14 mouse cellular contexts compared by ENCODE assay signal in the genomic region with DNA sequence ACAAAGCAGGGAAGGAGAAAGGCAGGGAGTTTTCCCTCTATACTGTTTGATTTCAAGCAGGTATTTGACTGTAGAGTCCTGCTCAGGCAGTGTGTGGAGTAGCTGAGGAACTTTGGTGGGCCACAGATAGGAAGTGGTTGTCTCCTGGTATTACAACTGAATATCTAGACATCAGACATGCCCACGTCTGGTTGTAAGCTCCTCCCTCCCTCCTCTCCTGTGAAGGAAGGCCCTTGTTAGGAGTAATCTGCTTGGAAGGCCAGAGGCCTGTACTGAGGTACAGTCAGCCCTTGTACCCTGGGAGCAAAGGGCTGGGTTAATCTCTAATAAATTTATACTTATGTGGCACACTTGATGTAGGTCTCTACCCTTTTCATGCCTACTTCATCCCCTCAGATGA.
DNase-seq lines count a peak whose midpoint lies in the region; ATAC-seq and TF ChIP-seq lines count a peak whose summit lies in the region.
"Had no signal": no experiment of that assay in that cellular context is flagged by ENCODE, and none has a peak within 500 bp of the region (broad histone marks: within the 10 kb centered on the region; RNA-seq: fewer than 3 reads in every experiment).

No protein-coding gene starts in this region.

- no peak for TF ChIP-seq POLR2A in ES-Bruce4 (IDR thresholded peaks at IDR 0.05; ENCODE audit: insufficient read depth, low read length)

- WGBS in heart, embryonic 16.5 days = 11% methylated on average over 1 of the region's 1 CpGs
- WGBS in liver, embryonic 16.5 days (ENCODE audit: insufficient replicate concordance) = 0% methylated on average over 1 of the region's 1 CpGs
- 46% methylated on average over 1 of the region's 1 CpGs for WGBS in forebrain, embryonic 14.5 days

- peaks cover 19% of the 10 kb centered on the region for H3K4me1 ChIP-seq in heart, embryonic 16.5 days (ENCODE audit: control insufficient read depth, insufficient read depth, low read length)
- H3K4me1 ChIP-seq in ES-Bruce4 (ENCODE audit: control insufficient read depth, insufficient read depth, low read length) = peaks cover 7% of the 10 kb centered on the region
- H3K4me1 ChIP-seq in liver, embryonic 16.5 days (ENCODE audit: control insufficient read depth, low read depth, low read length) = peaks cover 55% of the 10 kb centered on the region
- no peaks in the 10 kb centered on the region for H3K4me1 ChIP-seq in forebrain, embryonic 14.5 days (ENCODE audit: control insufficient read depth, insufficient read depth, low read length)

- H3K27me3 ChIP-seq in heart, embryonic 16.5 days (ENCODE audit: control insufficient read depth, insufficient read depth, low read length) = no peaks in the 10 kb centered on the region
- H3K27me3 ChIP-seq in ES-Bruce4 (ENCODE audit: control insufficient read depth, insufficient read depth, low read length, poor library complexity, severe bottlenecking) = no peaks in the 10 kb centered on the region
- no peaks in the 10 kb centered on the region for H3K27me3 ChIP-seq in liver, embryonic 16.5 days (ENCODE audit: control insufficient read depth, insufficient read depth, low read depth, low read length)
- H3K27me3 ChIP-seq in forebrain, embryonic 14.5 days (replicated peaks; ENCODE audit: control insufficient read depth, insufficient read depth, low read length) = no peaks in the 10 kb centered on the region
- H3K27me3 ChIP-seq: embryonic facial prominence, embryonic 15.5 days had no signal

- no peak for TF ChIP-seq CTCF in ES-Bruce4 (IDR thresholded peaks at IDR 0.05; ENCODE audit: low read depth, low read length)

- no peaks in the 10 kb centered on the region for H3K36me3 ChIP-seq in heart, embryonic 16.5 days (ENCODE audit: control insufficient read depth, insufficient read depth)
- peaks cover 2% of the 10 kb centered on the region; the same call in 1 of the 2 replicates for H3K36me3 ChIP-seq in ES-Bruce4 (ENCODE audit: control insufficient read depth, insufficient read depth, low read length, poor library complexity, severe bottlenecking)
- no peaks in the 10 kb centered on the region for H3K36me3 ChIP-seq in liver, embryonic 16.5 days (ENCODE audit: control insufficient read depth, insufficient read depth)
- H3K36me3 ChIP-seq in forebrain, embryonic 14.5 days (ENCODE audit: control insufficient read depth, insufficient read depth, low read length) = no peaks in the 10 kb centered on the region

- DNase-seq in heart, adult 18-20 months = no peak
- no peak for DNase-seq in urinary bladder, postnatal 25 days (ENCODE audit: low spot score)
- no peak for DNase-seq in gastrocnemius, postnatal 4 days (ENCODE audit: low spot score in 2 of 2)
- no peak for DNase-seq in forebrain, embryonic 14.5 days (ENCODE audit: low spot score)
- DNase-seq: cerebellum, postnatal 25 days; right cerebral cortex, postnatal 4 days had no signal

- no peak for TF ChIP-seq EP300 in ES-Bruce4 (IDR thresholded peaks at IDR 0.05; ENCODE audit: insufficient read depth, low read depth, low read length)

- no peak overlapping the region for H3K9ac ChIP-seq in heart, embryonic 16.5 days (ENCODE audit: low read length)
- H3K9ac ChIP-seq in ES-Bruce4 (ENCODE audit: low read depth, poor library complexity, severe bottlenecking) = no peak overlapping the region
- H3K9ac ChIP-seq in liver, embryonic 16.5 days (ENCODE audit: low read depth, low read length) = no peak overlapping the region
- H3K9ac ChIP-seq in forebrain, embryonic 14.5 days (ENCODE audit: low read length) = no peak overlapping the region
- H3K9ac ChIP-seq: embryonic facial prominence, embryonic 15.5 days had no signal

- no peak overlapping the region for H3K4me2 ChIP-seq in heart, embryonic 16.5 days (ENCODE audit: low read depth, low read length)
- H3K4me2 ChIP-seq in liver, embryonic 16.5 days (ENCODE audit: low read depth, low read length) = no peak overlapping the region
- H3K4me2 ChIP-seq in forebrain, embryonic 14.5 days (ENCODE audit: low read length) = no peak overlapping the region
- H3K4me2 ChIP-seq: embryonic facial prominence, embryonic 15.5 days had no signal

- no peak overlapping the region for H3K4me3 ChIP-seq in heart, embryonic 16.5 days (ENCODE audit: low read length)
- H3K4me3 ChIP-seq in ES-Bruce4 (ENCODE audit: low read depth, low read length) = no peak overlapping the region
- no peak overlapping the region for H3K4me3 ChIP-seq in liver, embryonic 16.5 days (ENCODE audit: low read depth, low read length)
- H3K4me3 ChIP-seq in forebrain, embryonic 14.5 days (ENCODE audit: low read depth, low read length) = no peak overlapping the region
- H3K4me3 ChIP-seq: embryonic facial prominence, embryonic 15.5 days; left cerebral cortex, adult 2 months had no signal

- H3K9me3 ChIP-seq in heart, embryonic 16.5 days (replicated peaks; ENCODE audit: control insufficient read depth, low read length) = no peaks in the 10 kb centered on the region
- no peaks in the 10 kb centered on the region for H3K9me3 ChIP-seq in ES-Bruce4 (replicated peaks; ENCODE audit: control insufficient read depth, insufficient read depth, low read length, poor library complexity, severe bottlenecking)
- no peaks in the 10 kb centered on the region for H3K9me3 ChIP-seq in liver, embryonic 16.5 days (replicated peaks; ENCODE audit: control insufficient read depth, low read length)
- H3K9me3 ChIP-seq in forebrain, embryonic 14.5 days (replicated peaks; ENCODE audit: control insufficient read depth, low read length) = no peaks in the 10 kb centered on the region
- H3K9me3 ChIP-seq: embryonic facial prominence, embryonic 15.5 days had no signal

- ATAC-seq in heart, embryonic 16.5 days (replicated peaks; ENCODE audit: extremely low read depth, insufficient read depth, low FRiP score) = peak; percentile 26; the same call in 1 of the 2 replicates
- ATAC-seq in hematopoietic stem cell, adult 5-6 weeks (replicated peaks in 1 of 2; ENCODE audit: insufficient read depth in 1 of 2, low FRiP score in 2 of 2, low TSS enrichment in 1 of 2, low read depth in 1 of 2, poor library complexity in 2 of 2, severe bottlenecking in 2 of 2) = peak; percentile 65 to 77
- peak; percentile 65 for ATAC-seq in liver, embryonic 16.5 days (ENCODE audit: low read depth)
- ATAC-seq in forebrain, embryonic 14.5 days = no peak
- ATAC-seq: hindbrain, embryonic 16.5 days; lung, postnatal 0 days had no signal

- H3K27ac ChIP-seq in heart, embryonic 16.5 days (ENCODE audit: low read length) = no peak overlapping the region
- H3K27ac ChIP-seq in ES-Bruce4 (ENCODE audit: insufficient read depth, low read length) = peak overlapping the region; percentile 16; the same call in 1 of the 2 replicates
- peak overlapping the region; percentile 53 for H3K27ac ChIP-seq in liver, embryonic 16.5 days (ENCODE audit: low read length)
- no peak overlapping the region for H3K27ac ChIP-seq in forebrain, embryonic 14.5 days (ENCODE audit: low read depth, low read length)
- H3K27ac ChIP-seq: embryonic facial prominence, embryonic 15.5 days; left cerebral cortex, adult 2 months had no signal

Comparison
In these comparisons a context has a peak if more than half of its experiments do, and no peak if none do; other contexts are left out.
1. H3K27ac ChIP-seq: peak in ES-Bruce4 (single experiment) and liver, embryonic 16.5 days (single experiment); none in heart, embryonic 16.5 days (single experiment) and forebrain, embryonic 14.5 days (single experiment).